Mouse (Mus musculus) midbrain, embryonic 11.5 days (tissue): ENCODE measurements around the gene Tvp23a. TPM values are rescaled to one million over a fixed set of nuclear protein-coding genes. Genes with fewer than 3 reads are reported as not detected.

Experiments used
- ATAC-seq: fragments of 200-750 bp; cut with Nextera tagmentation; 2 replicates; pipeline ENCODE4 v1.8.0; 2017; ENCODE audit warnings: moderate TSS enrichment, moderate library complexity; ENCODE audit not compliant: low FRiP score
- DNase-seq: peaks from one replicate; pipeline ENCODE4 v3.0.0; 2015; ENCODE audit warnings: low spot score; ENCODE audit errors: missing footprints
- H3K27ac ChIP-seq: fragments of 300-500 bp; sonication (generic); 2 replicates; pipeline ENCODE4 v1.5.1; 2014; ENCODE audit warnings: low read depth, low read length
- H3K27me3 ChIP-seq: fragments of 300-500 bp; sonication (generic); 2 replicates; pipeline ENCODE4 v1.6.1; 2014; ENCODE audit warnings: mild to moderate bottlenecking, low read length, moderate library complexity, mixed read lengths; ENCODE audit not compliant: control insufficient read depth, insufficient read depth
- H3K36me3 ChIP-seq: fragments of 300-500 bp; sonication (generic); 2 replicates; pipeline ENCODE4 v1.6.1; 2014; ENCODE audit warnings: mild to moderate bottlenecking, low read length, moderate library complexity, mixed read lengths; ENCODE audit not compliant: control insufficient read depth, insufficient read depth
- H3K4me1 ChIP-seq: fragments of 300-500 bp; sonication (generic); 2 replicates; pipeline ENCODE4 v1.6.1; 2014; ENCODE audit warnings: low read length; ENCODE audit not compliant: control insufficient read depth, insufficient read depth
- H3K4me2 ChIP-seq: fragments of 300-500 bp; sonication (generic); 2 replicates; pipeline ENCODE4 v1.6.1; 2014; ENCODE audit warnings: mild to moderate bottlenecking, moderate library complexity
- H3K4me3 ChIP-seq: fragments of 300-500 bp; sonication (generic); 2 replicates; pipeline ENCODE4 v1.5.1; 2014; ENCODE audit warnings: low read depth, low read length
- H3K9ac ChIP-seq: fragments of 300-500 bp; sonication (generic); 2 replicates; pipeline ENCODE4 v1.6.1; 2014; ENCODE audit warnings: low read length
- H3K9me3 ChIP-seq: fragments of 300-500 bp; sonication (generic); 2 replicates; pipeline ENCODE4 v1.6.1; 2016; ENCODE audit warnings: low read length; ENCODE audit not compliant: control insufficient read depth
- WGBS: fragments of 180-500 bp; shearing (Covaris S2); extraction: QIAGEN DNeasy Blood & Tissue Kit; methylation state at CpG from one replicate; pipeline ENCODE4 v1.1.7; 2014; 5-methylcytosine and 5-hydroxymethylcytosine counted together
- polyA plus RNA-seq: library from polyadenylated mRNA; unstranded; fragments of >200 nt; fragmentation: Nextera tagmentation; extraction: Ambion mirVana; gene quantifications from 2 replicates; pipeline ENCODE4 v1.2.1, GENCODE M21; 2014

The Tvp23a gene
- polyA plus RNA-seq, 1 experiment from 2014 or later: 25.0 TPM

DNA sequence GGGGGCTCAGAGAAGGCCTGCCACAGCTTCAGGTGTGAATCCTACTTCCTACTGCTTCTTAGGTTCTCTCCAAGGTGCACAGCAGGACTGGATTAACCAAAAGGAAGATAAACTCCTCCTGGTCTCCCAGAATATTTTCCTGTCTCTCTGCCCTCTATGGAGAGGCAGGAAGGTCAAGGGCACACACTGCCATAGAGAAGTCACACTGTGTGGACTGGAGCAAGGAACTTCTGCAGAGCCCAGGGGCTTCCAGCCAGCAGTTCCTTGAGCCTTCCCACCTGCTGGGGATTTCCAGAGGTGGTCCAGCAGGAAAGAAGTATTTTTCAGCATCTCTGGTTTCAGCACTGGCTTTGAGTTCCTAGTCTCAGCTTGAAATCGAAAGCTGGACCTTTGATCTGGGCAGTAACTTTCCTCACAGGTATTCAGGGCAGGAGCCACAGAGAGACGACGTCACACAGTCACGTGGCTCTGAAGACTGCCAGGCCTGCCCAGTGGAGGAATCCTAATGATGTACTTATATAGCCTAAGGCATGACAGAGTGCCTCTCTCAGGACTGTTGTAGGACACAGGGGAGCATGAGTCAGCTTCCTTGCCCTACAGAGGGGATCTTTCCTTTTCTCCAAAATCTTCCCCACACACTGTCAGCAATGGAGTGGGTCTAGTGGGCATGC, 18.0 kb upstream of the Tvp23a start:
- DNase-seq (no peak), ATAC-seq (no peak)
- Histone ChIP-seq H3K4me1 (no peaks in the 10 kb centered on the region), H3K4me3 (no peak overlapping the region), H3K9ac (no peak overlapping the region), H3K9me3 (no peaks in the 10 kb centered on the region), H3K27ac (no peak overlapping the region), H3K4me2 (no peak overlapping the region), H3K36me3 (no peaks in the 10 kb centered on the region), H3K27me3 (no peaks in the 10 kb centered on the region)
- WGBS: 38% methylated on average over 4 of the region's 4 CpGs

DNA sequence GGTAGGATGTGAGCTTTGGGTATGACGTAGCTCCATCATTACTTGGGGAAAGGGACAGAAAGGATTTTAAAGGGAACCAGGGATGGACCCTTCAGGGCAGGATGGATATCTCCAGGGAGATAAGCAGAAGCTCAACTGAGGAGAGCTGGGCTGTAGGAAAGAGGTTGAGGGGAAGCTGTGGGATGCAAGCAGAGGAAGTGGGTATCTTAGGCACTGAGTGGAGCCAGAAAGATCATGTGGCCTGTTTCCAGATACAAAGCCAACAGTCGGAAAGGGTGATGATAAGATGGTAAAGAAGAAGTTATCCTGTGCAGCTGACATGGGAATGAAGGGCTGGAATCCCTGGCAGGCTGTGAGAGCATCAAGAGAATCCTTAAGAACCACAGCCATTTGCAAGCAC, 14.0 kb upstream of the Tvp23a start:
- no peaks in the 10 kb centered on the region for H3K9me3 ChIP-seq
- ATAC-seq (no peak), DNase-seq (no peak)
- no peak overlapping the region for H3K4me2 ChIP-seq
- H3K9ac ChIP-seq: no peak overlapping the region
- H3K4me3 ChIP-seq: no peak overlapping the region
- WGBS: 93% methylated on average over 2 of the region's 2 CpGs
- no peaks in the 10 kb centered on the region for H3K27me3 ChIP-seq
- H3K4me1 ChIP-seq: no peaks in the 10 kb centered on the region
- H3K36me3 ChIP-seq: no peaks in the 10 kb centered on the region
- no peak overlapping the region for H3K27ac ChIP-seq

DNA sequence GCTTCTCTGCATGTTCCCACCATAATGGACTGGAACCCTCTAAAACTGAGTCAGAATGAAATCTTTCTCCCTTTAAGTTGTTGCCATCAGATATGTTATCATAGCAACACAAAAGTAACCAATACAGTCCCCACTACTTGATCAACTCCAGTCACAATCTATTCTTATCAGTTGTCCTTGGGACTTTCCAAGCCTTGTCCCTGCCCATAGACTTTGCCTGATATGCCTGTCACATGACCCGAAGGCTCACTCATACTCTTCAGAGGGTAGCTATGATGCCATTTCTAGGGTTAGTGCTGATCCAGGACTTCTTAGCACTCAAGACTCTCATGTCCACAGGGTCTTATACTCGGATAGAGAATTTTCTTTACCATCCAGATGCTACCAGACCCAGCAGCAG, 13.0 kb upstream of the Tvp23a start:
- no peaks in the 10 kb centered on the region for H3K9me3 ChIP-seq
- 71% methylated on average over 2 of the region's 2 CpGs for WGBS

DNA sequence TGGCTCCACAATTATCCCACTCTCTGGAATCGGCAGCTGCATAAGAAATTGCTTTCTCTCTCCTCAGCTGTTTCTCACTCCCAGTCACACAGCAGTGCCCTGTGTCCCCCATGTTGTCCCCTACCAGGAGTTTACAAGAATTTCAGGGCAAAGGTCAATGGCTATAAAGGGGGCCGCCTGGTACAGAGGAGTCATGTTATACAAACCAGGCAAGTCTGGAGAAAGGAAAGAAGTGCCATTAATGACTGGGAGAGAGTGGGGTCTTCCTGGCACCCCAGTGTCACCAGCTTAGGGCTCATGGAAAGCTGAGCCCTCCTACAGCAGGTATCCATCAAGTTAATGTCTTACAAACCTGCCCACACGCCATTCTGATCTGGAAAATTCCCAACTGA, 7.4 kb upstream of the Tvp23a start:
- H3K36me3 ChIP-seq: no peaks in the 10 kb centered on the region
- H3K9ac ChIP-seq: no peak overlapping the region
- no peak for DNase-seq
- H3K4me1 ChIP-seq: no peaks in the 10 kb centered on the region
- H3K9me3 ChIP-seq: no peaks in the 10 kb centered on the region
- no peak overlapping the region for H3K27ac ChIP-seq
- 65% methylated on average over 3 of the region's 3 CpGs for WGBS
- ATAC-seq: no peak
- no peaks in the 10 kb centered on the region for H3K27me3 ChIP-seq
- no peak overlapping the region for H3K4me3 ChIP-seq
- H3K4me2 ChIP-seq: no peak overlapping the region

More for the DNA sequence above, 13.0 kb upstream of the Tvp23a start:
- DNase-seq: no peak
- Histone ChIP-seq H3K4me3 (no peak overlapping the region), H3K27ac (no peak overlapping the region), H3K36me3 (no peaks in the 10 kb centered on the region), H3K27me3 (no peaks in the 10 kb centered on the region), H3K9ac (no peak overlapping the region), H3K4me1 (no peaks in the 10 kb centered on the region), H3K4me2 (no peak overlapping the region)
- ATAC-seq: no peak

DNA sequence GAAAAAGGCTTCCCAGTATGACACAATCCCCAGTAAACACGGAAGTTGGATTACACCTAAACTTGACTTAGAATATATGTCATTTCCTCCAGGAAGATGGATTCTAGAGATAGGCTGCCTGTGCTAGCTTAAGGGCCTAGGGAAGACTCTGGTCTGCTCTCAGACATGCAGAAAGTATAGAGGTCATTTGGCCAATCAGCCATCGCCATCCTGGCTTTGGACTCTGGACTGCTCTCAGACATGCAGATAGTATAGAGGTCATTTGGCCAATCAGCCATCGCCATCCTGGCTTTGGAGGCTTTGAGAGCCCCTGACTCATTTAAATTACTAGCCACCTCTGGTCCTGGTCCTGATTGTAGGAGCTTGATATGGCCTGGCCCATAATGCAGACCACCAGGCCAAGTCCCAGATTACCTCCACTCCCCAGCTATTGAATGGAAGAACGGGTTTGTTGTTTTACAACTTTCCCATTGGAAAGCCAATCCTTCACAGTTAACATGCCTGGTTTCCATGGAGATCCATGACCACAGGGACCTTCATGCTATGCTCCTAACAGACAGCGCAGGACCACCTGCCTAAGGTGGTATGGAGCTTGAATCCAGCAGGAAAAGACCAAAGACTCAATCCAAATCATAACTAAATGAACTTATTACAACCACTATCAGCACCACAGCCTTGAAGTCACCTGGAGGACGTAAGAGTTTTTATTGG, 6.9 kb upstream of the Tvp23a start:
- Histone ChIP-seq H3K4me1 (no peaks in the 10 kb centered on the region), H3K27me3 (no peaks in the 10 kb centered on the region), H3K4me3 (no peak overlapping the region), H3K36me3 (no peaks in the 10 kb centered on the region), H3K9ac (no peak overlapping the region), H3K9me3 (no peaks in the 10 kb centered on the region), H3K4me2 (no peak overlapping the region), H3K27ac (no peak overlapping the region)
- ATAC-seq (no peak), DNase-seq (no peak)
- 85% methylated on average over 6 of the region's 6 CpGs for WGBS

DNA sequence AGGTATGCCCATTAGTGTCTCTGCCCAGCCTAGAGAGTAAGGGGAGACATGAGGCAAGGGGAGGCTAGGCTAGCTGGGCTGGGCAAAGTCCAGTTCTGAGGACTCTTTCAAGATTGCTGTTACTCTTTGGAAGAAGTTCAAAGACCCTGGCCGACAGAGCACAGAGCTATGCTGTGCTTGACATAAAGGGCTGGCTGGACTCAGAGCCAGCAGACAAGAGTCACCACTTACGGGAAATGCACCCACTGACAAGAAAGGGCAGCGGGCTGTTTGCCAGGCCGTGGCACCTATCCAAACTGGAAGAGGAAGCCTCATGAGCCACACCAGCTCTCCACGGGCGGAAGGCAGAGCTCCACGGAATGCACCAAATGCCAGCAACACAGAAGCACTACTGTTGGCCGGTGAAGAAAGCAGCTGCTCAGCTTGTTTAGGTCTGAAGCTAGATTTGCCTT, 5.3 kb upstream of the Tvp23a start:
- Histone ChIP-seq H3K4me1 (peaks cover 5% of the 10 kb centered on the region), H3K9ac (no peak overlapping the region), H3K4me2 (no peak overlapping the region), H3K4me3 (no peak overlapping the region), H3K27ac (no peak overlapping the region), H3K27me3 (no peaks in the 10 kb centered on the region), H3K9me3 (no peaks in the 10 kb centered on the region), H3K36me3 (no peaks in the 10 kb centered on the region)
- 86% methylated on average over 8 of the region's 8 CpGs for WGBS
- ATAC-seq (no peak), DNase-seq (no peak)

- H3K27me3 ChIP-seq: no peaks in the 10 kb centered on the region
- H3K4me1 ChIP-seq: peaks cover 7% of the 10 kb centered on the region
- ATAC-seq (no peak), DNase-seq (no peak)
- no peak overlapping the region for H3K4me3 ChIP-seq
- H3K9ac ChIP-seq: no peak overlapping the region
- no peak overlapping the region for H3K4me2 ChIP-seq
- WGBS: 86% methylated on average over 2 of the region's 2 CpGs
- H3K36me3 ChIP-seq: no peaks in the 10 kb centered on the region
- no peak overlapping the region for H3K27ac ChIP-seq
- H3K9me3 ChIP-seq: no peaks in the 10 kb centered on the region
Observed at GRCm38 (mm10) chr16:10451906-10452305, 4.7 kb upstream of the Tvp23a start.

GRCm38 (mm10) chr16:10448931-10449330, 1.8 kb upstream of the Tvp23a start:
- ATAC-seq: no peak
- WGBS: 83% methylated on average over 9 of the region's 9 CpGs

DNA sequence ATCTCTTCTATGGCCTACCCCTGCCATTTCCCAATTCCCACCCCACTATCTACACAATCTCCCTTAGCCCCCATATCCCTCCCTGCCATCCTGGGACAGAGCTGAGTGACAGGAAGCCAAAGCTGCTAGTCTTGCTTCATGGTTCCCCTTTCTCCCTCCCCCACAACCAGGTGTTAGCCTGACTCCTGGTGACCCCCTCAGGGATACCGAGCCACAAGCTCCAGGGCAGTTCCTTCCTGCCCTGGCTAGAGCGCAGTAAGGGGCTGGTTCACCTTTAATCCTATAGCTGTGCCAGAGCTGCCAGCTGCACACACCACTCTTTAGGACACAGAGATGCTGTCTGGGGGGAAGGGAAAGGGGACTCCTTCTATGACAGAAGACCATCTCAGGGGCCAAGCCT, 619 bp upstream of the Tvp23a start:
- DNase-seq: no peak

More at GRCm38 (mm10) chr16:10448931-10449330, 1.8 kb upstream of the Tvp23a start:
- Histone ChIP-seq H3K9ac (no peak overlapping the region), H3K4me2 (no peak overlapping the region), H3K27ac (no peak overlapping the region), H3K9me3 (no peaks in the 10 kb centered on the region), H3K36me3 (no peaks in the 10 kb centered on the region), H3K27me3 (no peaks in the 10 kb centered on the region), H3K4me1 (peaks cover 18% of the 10 kb centered on the region), H3K4me3 (no peak overlapping the region)
- DNase-seq: no peak

More for the DNA sequence above, 619 bp upstream of the Tvp23a start:
- Histone ChIP-seq H3K9ac (peak overlapping the region; percentile 82), H3K27me3 (no peaks in the 10 kb centered on the region), H3K27ac (no peak overlapping the region), H3K4me3 (peak overlapping the region; percentile 49), H3K4me1 (peaks cover 18% of the 10 kb centered on the region), H3K9me3 (no peaks in the 10 kb centered on the region), H3K36me3 (no peaks in the 10 kb centered on the region), H3K4me2 (peak overlapping the region; percentile 78)
- peak; percentile 45 for ATAC-seq
- 63% methylated on average over 2 of the region's 2 CpGs for WGBS
